Mouse (Mus musculus): ENCODE measurements at regions not wholly inside any gene's neighbourhood (a gene's known extent, or its start where the extent isn't known, plus 50 kb on each side); places are given as distances from the start of the nearest gene placed in this dataset.

- DNase-seq (ENCODE audit: extremely low read depth, low read depth, low spot score), result no peak
Observed at GRCm38 (mm10) chr3:38134425-38134824, 350.2 kb downstream of the Ankrd50 start.

- DNase-seq (ENCODE audit: extremely low read depth, low read depth, low spot score), result no peak
Observed at GRCm38 (mm10) chr3:38131887-38132220, 352.8 kb downstream of the Ankrd50 start.

DNA sequence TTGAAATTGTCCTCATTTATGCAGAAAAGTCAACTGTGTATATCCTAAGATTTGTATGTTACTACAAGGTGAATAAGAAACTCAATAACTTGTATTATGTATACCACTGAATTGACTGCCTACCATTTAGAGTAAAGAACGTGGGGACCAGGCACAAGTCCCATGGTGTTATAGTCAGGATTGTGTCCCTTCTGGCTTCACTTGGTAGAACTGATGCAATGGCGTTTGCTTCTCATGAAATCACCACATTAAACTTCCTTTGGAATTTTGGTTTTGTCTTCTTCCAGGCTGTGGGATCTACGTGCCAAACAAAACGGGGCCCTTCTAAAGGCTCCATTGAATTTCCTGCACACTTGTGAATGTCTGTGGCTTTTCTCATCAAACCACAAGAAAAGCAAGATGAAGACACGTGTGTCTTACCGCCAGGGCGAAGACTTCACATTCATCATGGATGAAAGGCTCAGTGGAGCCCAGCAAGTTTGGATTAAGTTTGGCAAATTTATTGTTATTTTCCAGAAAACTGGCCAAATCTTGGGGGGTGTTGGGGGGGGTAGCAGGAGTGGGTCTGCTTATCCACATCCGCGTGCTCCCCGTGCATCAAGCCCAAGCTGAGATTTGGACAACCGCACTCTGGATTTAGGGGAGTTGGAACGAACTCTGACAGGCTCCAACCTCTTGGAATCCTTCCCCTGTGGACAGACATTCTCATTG is 353.3 kb downstream of the Ankrd50 start:
- DNase-seq (ENCODE audit: extremely low read depth, low read depth, low spot score), result no peak

- DNase-seq (ENCODE audit: extremely low read depth, low read depth, low spot score), result no peak
Observed at GRCm38 (mm10) chr3:38130088-38130487, 354.6 kb downstream of the Ankrd50 start.

DNA sequence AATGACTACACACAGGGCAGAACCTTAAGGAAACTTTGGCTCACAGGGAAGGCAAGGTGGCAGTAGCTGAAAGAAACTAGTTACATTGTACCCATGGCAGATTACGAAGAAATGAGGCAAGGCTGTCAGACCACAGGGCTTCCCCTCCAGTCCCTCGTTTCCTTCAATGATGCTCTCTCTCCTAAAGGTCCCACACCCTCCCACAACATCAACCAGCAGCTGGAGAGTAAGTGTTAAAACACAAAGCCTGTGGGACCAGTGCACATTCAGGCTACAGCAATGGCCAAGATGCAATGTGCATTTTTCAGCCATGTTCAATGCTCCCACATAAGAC is 355.5 kb downstream of the Ankrd50 start:
- no peak for DNase-seq (ENCODE audit: extremely low read depth, low read depth, low spot score)

DNA sequence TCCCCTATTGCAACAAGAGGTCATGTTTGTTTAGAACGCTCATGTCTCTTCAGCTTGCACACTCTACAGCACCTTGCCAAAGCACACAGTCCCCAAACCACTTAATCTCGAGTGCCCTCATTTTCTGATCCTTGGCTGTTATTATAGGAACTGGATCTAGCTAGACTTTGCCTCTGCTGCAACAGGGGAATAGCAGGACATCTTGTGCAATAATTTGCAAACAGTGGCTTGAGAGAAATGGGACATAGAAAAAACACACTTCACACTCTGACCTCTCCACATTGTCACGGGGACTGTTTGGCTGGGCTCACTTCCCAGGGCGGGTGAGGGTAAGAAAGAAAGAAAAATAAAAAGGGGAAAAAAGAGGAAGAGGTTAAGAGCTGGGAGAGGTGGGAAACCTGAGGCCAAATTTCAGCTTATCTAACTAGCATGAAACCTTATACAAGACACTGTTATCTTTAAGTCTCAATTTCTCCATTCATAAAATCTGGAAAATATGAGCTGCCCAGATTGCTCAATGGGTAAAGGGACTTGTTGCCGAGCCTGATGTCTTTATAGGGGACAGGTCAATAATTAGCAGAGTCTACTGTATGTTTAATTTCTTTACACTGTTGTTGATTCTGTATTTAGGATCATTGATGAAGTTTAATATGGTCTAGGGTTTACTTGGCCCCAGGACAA is 356.0 kb downstream of the Ankrd50 start:
- DNase-seq (ENCODE audit: extremely low read depth, low read depth, low spot score), result peak; percentile 72

GRCm38 (mm10) chr3:38116071-38116787 is 368.4 kb downstream of the Ankrd50 start:
- no peak for DNase-seq (ENCODE audit: extremely low read depth, low read depth, low spot score)

GRCm38 (mm10) chr3:38112568-38112967 is 372.1 kb downstream of the Ankrd50 start:
- DNase-seq (ENCODE audit: extremely low read depth, low read depth, low spot score), result no peak

DNA sequence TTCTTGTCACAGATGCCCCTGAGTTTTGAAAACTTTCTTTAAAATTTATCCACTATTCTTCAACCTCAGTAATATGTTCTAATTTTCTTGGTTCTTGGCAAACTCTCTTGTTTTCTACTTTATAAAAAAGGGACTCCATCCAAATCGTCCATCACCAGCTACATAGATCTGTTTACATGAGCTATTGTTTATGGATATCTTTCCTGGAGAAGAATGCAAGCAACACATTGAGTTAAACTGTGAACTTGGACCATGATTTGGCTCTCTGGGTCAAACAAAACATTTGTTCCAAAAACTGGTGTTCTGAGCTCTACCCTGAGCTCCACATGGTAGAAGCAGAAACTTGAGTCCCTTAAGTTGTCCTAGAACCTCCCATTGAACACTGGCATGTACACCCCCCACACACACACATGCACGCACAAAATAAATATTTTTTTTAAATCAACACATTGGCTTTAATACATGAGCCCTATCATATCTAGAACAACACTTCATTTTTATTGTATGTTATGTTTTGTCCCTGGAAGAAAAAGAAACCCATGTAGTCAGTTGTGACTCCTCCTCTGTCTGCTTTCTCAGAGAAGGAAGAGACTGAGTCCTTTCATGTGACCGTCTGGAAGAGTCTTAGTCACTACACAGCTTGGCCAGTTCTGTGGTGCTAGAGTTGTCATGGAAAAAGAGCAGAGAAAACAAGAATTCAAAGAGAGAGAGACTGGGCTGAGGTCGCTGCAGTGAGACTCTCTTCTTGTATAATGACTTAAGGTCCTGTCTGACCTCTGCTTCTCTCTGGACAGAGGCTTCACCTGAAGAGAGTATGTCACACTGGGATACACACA is 379.4 kb downstream of the Ankrd50 start:
- no peak for DNase-seq (ENCODE audit: extremely low read depth, low read depth, low spot score)

DNA sequence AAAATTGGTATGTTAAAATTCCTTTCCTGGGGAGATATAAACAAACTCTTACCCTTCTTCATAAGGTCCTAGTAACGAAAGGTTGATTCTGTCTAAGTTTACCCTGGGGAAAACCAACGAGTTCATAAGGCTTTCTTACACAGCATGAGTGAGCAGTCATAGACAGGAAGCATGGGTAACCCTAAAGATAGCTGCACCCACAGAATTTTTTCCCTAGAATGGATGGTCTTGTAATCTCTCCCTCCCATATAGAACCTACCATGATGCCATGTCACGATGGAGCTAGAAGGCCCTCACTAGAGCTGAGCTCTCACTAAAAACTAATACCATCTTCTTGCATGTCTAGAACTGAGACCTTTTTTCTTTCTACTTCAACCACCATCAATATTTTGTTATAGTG is 380.1 kb upstream of the Gm5148 start:
- DNase-seq (ENCODE audit: extremely low read depth, low read depth, low spot score), result no peak

DNA sequence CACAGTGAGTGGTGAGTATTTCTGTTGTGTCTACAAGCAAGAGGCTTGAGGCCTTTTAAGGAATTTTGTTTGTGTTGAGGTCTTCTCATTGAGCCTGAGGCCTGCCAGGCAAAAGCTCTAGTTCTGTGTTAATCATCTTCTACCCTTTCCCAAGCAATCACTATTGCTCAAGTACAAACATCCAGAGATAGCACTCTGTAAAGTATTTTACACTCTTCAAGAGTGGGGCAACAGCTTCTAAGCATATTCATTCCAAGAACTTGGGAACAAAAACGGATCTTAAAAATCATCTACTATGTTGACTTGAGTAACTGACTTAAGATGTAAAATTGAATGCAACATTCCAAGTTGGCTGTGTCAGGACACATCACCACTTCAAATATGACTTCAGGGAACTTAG is 378.7 kb upstream of the Gm5148 start:
- no peak for DNase-seq (ENCODE audit: extremely low read depth, low read depth, low spot score)

DNA sequence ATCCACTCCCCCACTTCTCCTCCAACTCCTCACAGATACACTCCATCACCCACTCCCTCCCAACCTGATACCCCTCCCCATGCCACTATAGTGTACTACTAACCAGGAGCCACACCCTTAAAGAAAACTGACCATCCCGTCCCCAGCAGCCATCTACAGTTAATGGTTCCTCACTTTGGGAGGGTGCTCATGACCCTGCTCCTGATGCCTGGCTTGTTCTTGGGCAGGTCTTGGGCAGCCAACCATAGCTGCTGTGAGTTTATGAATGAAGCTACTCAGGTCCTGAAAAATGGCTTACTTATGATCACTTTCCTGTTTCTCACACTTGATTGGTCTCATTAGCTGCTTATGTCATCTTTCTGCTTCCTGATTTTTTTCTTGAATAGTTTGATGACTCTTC is 377.9 kb upstream of the Gm5148 start:
- DNase-seq (ENCODE audit: extremely low read depth, low read depth, low spot score), result no peak

DNA sequence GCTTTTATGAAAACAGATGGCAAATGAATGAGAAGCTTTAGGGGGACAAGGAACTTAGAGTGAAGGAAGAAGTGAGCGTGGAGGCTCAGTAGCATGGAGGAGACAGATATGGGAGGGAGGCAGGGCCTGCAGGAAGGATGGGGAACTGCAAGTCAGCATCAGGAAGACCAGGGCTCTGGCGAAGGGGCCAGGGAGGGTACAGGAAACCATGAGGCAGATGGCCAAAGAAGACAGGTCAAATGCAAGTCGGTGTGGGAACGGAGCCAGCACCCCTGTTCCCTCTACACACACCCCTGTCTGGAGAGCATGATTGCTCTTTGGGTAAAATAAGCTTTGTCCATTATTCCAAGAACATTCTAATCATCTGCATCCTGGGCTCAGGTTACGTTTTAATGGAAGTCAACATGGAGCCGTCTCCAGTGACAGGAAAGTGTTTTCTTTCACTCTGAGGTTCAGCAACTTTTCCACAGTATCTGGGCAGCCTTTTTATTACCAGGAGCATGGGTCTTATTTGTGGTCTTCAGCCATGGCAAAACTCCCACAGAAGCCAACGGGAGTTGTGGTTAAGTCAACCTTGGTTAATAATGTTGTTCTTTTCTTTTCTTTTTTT is 370.2 kb upstream of the Gm5148 start:
- DNase-seq (ENCODE audit: extremely low read depth, low read depth, low spot score), result no peak

DNA sequence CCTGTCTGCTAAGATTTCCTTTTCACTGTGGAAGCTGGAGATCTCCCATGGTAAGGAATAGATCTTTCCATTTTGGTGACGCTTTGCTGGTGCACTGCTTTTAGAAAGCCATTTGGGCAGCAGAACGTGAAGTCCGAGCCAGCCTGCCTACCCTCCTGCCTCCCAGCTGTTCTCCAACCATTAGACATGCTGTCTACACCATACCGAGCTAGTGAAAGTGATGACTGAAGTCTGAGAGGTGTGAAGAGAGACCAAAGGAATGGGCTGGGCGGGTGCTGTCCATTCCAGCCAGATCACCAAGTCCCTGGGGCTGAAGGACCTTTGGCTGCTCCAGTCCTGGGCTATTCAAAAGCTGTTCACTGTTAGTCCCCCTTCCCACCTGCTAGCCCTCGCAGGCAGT is 360.3 kb upstream of the Gm5148 start:
- DNase-seq (ENCODE audit: extremely low read depth, low read depth, low spot score), result no peak

DNA sequence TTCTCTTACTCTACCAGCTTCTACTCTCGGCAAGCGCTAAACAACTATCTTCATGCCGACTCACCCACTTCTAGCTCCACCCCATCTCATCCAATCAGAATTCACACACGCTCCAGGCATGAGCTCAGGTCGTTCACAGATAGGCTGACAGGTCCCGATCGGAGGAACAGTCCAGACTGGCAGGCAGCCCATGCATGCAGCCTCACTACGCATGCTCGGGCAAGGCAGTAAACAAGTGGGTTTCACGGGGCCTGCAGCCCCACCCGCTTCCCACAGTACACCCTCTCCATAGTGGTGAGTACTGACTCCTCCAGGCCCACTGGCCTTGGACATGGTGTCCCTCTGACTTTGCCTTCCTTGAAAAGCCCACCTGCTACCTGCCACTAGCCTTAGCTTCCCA is 358.1 kb upstream of the Gm5148 start:
- DNase-seq (ENCODE audit: extremely low read depth, low read depth, low spot score), result no peak

DNA sequence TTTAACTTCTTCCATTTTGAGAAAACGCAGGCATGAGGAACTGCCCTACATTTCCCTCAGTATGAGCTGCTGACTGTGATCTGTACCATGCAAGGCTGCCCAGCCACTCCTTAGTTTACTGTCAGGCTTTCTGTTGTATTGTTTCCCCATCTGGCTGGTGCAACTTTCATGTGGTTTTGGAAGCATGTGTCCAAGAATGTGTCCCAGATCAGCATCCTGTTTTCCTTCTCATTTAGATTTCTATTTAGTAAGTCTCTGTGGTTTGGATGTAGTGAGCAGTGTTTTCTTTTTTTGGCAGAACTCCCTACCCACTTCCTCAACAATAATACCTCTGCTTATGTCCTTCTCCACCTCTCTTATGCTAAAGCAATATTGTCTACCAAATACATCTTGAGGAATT is 352.5 kb upstream of the Gm5148 start:
- no peak for DNase-seq (ENCODE audit: extremely low read depth, low read depth, low spot score)

- DNase-seq (ENCODE audit: extremely low read depth, low read depth, low spot score), result no peak
Observed at GRCm38 (mm10) chr3:38073946-38074345, 349.7 kb upstream of the Gm5148 start.

DNA sequence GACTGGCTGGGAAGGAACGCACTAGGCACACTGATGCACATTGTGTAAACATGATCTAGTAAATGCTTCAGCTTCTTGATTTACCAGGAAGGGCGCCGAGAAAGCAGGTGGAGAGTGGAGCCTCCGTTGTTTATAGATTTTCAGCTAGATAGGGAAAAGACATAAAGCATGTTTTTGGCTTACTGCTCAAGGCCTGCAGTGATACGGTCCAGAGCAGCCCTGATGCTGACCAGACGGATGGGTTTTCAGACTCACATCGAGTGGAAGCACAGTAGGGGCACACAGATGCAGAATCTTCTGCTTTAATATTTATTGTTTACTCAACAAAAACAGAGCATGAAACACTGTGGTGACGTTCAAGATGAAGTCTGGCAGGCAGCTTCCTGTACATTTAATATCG is 331.3 kb upstream of the Gm5148 start:
- no peak for DNase-seq (ENCODE audit: extremely low read depth, low read depth, low spot score)

DNA sequence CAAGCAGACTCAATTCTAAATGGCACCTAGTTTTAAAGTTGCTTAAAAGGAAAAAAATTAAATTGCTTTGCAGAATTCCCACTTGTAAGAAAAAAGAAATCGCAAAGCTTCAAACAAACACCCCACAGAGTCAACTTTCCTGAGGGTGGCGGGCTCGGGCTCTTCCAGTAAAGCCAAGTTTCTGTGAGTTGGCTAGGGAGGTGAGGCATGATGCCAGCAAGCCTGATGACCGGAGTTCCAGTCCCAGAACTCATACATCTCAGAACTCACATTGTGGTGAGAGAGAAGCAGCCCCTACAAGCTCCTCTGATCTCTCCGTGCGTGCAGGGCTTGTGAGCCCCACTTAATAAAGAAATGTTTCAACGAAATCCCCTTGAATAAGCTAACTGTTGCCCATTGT is 328.7 kb upstream of the Gm5148 start:
- no peak for DNase-seq (ENCODE audit: extremely low read depth, low read depth, low spot score)

DNA sequence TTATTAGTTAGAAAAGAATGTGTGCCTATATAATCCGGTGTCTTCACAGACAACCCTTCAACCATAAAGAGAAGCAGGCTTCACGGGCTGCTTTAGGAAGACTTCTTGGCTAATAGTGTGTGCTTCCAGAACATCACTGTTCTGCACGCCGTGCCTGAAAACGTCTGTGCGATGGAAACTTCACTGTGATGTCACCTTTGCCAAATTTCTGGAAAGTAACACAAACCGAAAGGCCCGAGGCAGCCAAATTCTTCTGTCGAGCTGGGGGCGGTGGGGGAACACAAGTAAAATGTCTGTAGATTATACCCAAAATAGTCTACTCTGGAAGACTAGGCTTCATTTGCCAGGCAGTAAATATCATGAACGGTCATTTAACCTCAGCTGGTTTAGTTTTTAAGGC is 327.5 kb upstream of the Gm5148 start:
- DNase-seq (ENCODE audit: extremely low read depth, low read depth, low spot score), result no peak

GRCm38 (mm10) chr3:38050856-38051255 is 326.6 kb upstream of the Gm5148 start:
- no peak for DNase-seq (ENCODE audit: extremely low read depth, low read depth, low spot score)
